22 mouse cellular contexts compared by ENCODE assay signal in the genomic region with DNA sequence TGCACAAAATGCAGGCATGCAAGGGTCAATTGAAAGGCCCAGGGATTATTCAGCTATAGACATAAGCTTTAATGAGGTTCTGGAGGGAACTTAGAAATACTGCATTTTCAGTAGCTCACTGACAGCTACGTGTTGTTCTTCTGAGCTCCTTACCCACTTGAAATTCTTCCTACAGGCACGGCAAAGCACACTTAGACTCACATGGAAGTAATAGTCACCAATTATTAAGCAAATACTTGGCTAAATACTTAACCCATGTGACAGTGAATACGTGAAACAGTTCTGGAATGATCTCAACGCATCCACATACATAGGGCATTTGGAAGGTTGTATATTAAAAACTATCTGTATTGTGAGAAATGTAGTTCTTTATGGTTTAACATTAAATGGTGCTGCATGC. TPM values are rescaled to one million over a fixed set of nuclear protein-coding genes. Genes with fewer than 3 reads are reported as not detected.
DNase-seq lines count a peak whose midpoint lies in the region; ATAC-seq and TF ChIP-seq lines count a peak whose summit lies in the region.
"Had no signal": no experiment of that assay in that cellular context is flagged by ENCODE, and none has a peak within 500 bp of the region (broad histone marks: within the 10 kb centered on the region; RNA-seq: fewer than 3 reads in every experiment).

No protein-coding gene starts in this region.

- no peak overlapping the region for H3K9ac ChIP-seq in heart, embryonic 15.5 days
- H3K9ac ChIP-seq in lung, embryonic 15.5 days, result no peak overlapping the region
- H3K9ac ChIP-seq: embryonic facial prominence, embryonic 12.5 days; embryonic facial prominence, embryonic 15.5 days; forebrain, embryonic 12.5 days; forebrain, embryonic 15.5 days; hindbrain, embryonic 12.5 days; hindbrain, embryonic 15.5 days had no signal

- no peak for DNase-seq in heart, adult 18-20 months
- DNase-seq in lung, adult 18-20 months, result no peak
- no peak for DNase-seq in yolk sac, embryonic 10.5 days (ENCODE audit: low spot score)
- DNase-seq: adrenal gland, adult 2 months; adrenal gland, postnatal 14 days; cerebellum, adult 11 months; cerebellum, adult 2 months; cerebellum, adult 9-11 months; cerebellum, postnatal 25 days; gastrocnemius, postnatal 25 days; heart, postnatal 14 days had no signal

- no peak for ATAC-seq in heart, embryonic 15.5 days (replicated peaks; ENCODE audit: insufficient number of reproducible peaks, insufficient read depth, low FRiP score, low read depth)
- ATAC-seq in lung, embryonic 15.5 days (ENCODE audit: borderline replicate concordance, extremely low read depth, low FRiP score, low TSS enrichment), result no peak
- ATAC-seq: CD4-positive, CD25-positive, alpha-beta regulatory T cell, adult 4 months; forebrain, embryonic 15.5 days had no signal

- peaks cover 75% of the 10 kb centered on the region for H3K4me1 ChIP-seq in heart, embryonic 15.5 days (replicated peaks)
- H3K4me1 ChIP-seq in lung, embryonic 15.5 days, result peaks cover 57% of the 10 kb centered on the region
- H3K4me1 ChIP-seq in embryonic fibroblast, embryonic 13.5 days (ENCODE audit: control insufficient read depth, insufficient read depth, low read length), result peaks cover 31% of the 10 kb centered on the region

- H3K27me3 ChIP-seq in heart, embryonic 15.5 days, result no peaks in the 10 kb centered on the region
- no peaks in the 10 kb centered on the region for H3K27me3 ChIP-seq in lung, embryonic 15.5 days
- H3K27me3 ChIP-seq: embryonic facial prominence, embryonic 12.5 days; embryonic facial prominence, embryonic 15.5 days; forebrain, embryonic 12.5 days; forebrain, embryonic 15.5 days; hindbrain, embryonic 12.5 days; hindbrain, embryonic 15.5 days had no signal

- H3K36me3 ChIP-seq in heart, embryonic 15.5 days, result no peaks in the 10 kb centered on the region
- no peaks in the 10 kb centered on the region for H3K36me3 ChIP-seq in lung, embryonic 15.5 days
- H3K36me3 ChIP-seq: embryonic facial prominence, embryonic 12.5 days; embryonic facial prominence, embryonic 15.5 days; forebrain, embryonic 12.5 days; forebrain, embryonic 15.5 days; hindbrain, embryonic 12.5 days; hindbrain, embryonic 15.5 days had no signal

- no peak overlapping the region for H3K4me3 ChIP-seq in heart, embryonic 15.5 days
- no peak overlapping the region for H3K4me3 ChIP-seq in lung, embryonic 15.5 days
- no peak overlapping the region for H3K4me3 ChIP-seq in embryonic fibroblast, embryonic 13.5 days (ENCODE audit: insufficient read depth, low read length)
- H3K4me3 ChIP-seq: embryonic facial prominence, embryonic 12.5 days; embryonic facial prominence, embryonic 15.5 days; erythroblast, embryonic 14.5 days; forebrain, embryonic 12.5 days; forebrain, embryonic 15.5 days; hindbrain, embryonic 12.5 days; hindbrain, embryonic 15.5 days had no signal

- no peak for TF ChIP-seq CTCF in embryonic fibroblast, embryonic 13.5 days (IDR thresholded peaks at IDR 0.05; ENCODE audit: borderline replicate concordance, insufficient read depth, low read length)

- WGBS in heart, embryonic 15.5 days, result 56% methylated on average over 4 of the region's 4 CpGs
- WGBS in lung, embryonic 15.5 days, result 59% methylated on average over 4 of the region's 4 CpGs

- H3K9me3 ChIP-seq in heart, embryonic 15.5 days (replicated peaks), result no peaks in the 10 kb centered on the region
- no peaks in the 10 kb centered on the region for H3K9me3 ChIP-seq in lung, embryonic 15.5 days
- H3K9me3 ChIP-seq: embryonic facial prominence, embryonic 12.5 days; embryonic facial prominence, embryonic 15.5 days; forebrain, embryonic 12.5 days; forebrain, embryonic 15.5 days; hindbrain, embryonic 12.5 days; hindbrain, embryonic 15.5 days had no signal

- no peak overlapping the region for H3K4me2 ChIP-seq in heart, embryonic 15.5 days
- no peak overlapping the region for H3K4me2 ChIP-seq in lung, embryonic 15.5 days
- H3K4me2 ChIP-seq: embryonic facial prominence, embryonic 12.5 days; embryonic facial prominence, embryonic 15.5 days; forebrain, embryonic 12.5 days; forebrain, embryonic 15.5 days; hindbrain, embryonic 12.5 days; hindbrain, embryonic 15.5 days had no signal

- TF ChIP-seq POLR2A in embryonic fibroblast, embryonic 13.5 days (IDR thresholded peaks at IDR 0.05; ENCODE audit: low read depth, low read length), result no peak

- H3K27ac ChIP-seq in heart, embryonic 15.5 days, result 0 out of 2 replicates have a peak overlapping the region, but pooled peaks have one; percentile 5
- H3K27ac ChIP-seq in lung, embryonic 15.5 days, result peak overlapping the region; percentile 11; the same call in 1 of the 2 replicates
- H3K27ac ChIP-seq in embryonic fibroblast, embryonic 13.5 days (ENCODE audit: insufficient read depth, low read length), result peak overlapping the region; percentile 8; the same call in 1 of the 2 replicates
- H3K27ac ChIP-seq: embryonic facial prominence, embryonic 12.5 days; embryonic facial prominence, embryonic 15.5 days; forebrain, embryonic 12.5 days; forebrain, embryonic 15.5 days; hindbrain, embryonic 12.5 days; hindbrain, embryonic 15.5 days had no signal

RNA-seq across cellular contexts. Expression of gene Daam1, which starts 50.6 kb away (rescaled TPM):
- polyA plus RNA-seq in heart, embryonic 15.5 days (2015; fragmentation: Nextera tagmentation; extraction: Ambion mirVana), result 20.9 and 21.4 TPM in 2 replicates
- total RNA-seq in heart, adult 18-20 months (2021), result 10 to 100 TPM; 61.3 to 70.5 TPM
- 12.2 and 13.8 TPM in 2 replicates for polyA plus RNA-seq in lung, embryonic 15.5 days (2015; fragmentation: Nextera tagmentation; extraction: Ambion mirVana)
- 23.8 and 25.1 TPM in 2 replicates for polyA plus RNA-seq in embryonic fibroblast, embryonic 13.5 days (2011; ENCODE audit: insufficient read length, low read depth, missing spikeins)
